ENCODE assay signal across 10 mouse cellular contexts in genomic region chr16:18588738-18589055, GRCm38 (mm10). TPM values are rescaled to one million over a fixed set of nuclear protein-coding genes. Genes with fewer than 3 reads are reported as not detected.
DNase-seq lines count a peak whose midpoint lies in the region; ATAC-seq lines count a peak whose summit lies in the region.
"Had no signal": no experiment of that assay in that cellular context is flagged by ENCODE, and none has a peak within 500 bp of the region (broad histone marks: within the 10 kb centered on the region; RNA-seq: fewer than 3 reads in every experiment).

No protein-coding gene starts in this region.

- WGBS in hindbrain, embryonic 11.5 days = 1% methylated on average over 31 of the region's 31 CpGs
- WGBS in hindbrain, embryonic 16.5 days = 4% methylated on average over 24 of the region's 31 CpGs
- WGBS in midbrain, embryonic 13.5 days = under 1% methylated on average over 31 of the region's 31 CpGs
- WGBS in midbrain, embryonic 15.5 days = 3% methylated on average over 31 of the region's 31 CpGs
- 11% methylated on average over 31 of the region's 31 CpGs for WGBS in intestine, embryonic 15.5 days
- WGBS in neural tube, embryonic 12.5 days = under 1% methylated on average over 31 of the region's 31 CpGs

- DNase-seq in hindbrain, embryonic 11.5 days (ENCODE audit: low spot score) = peak; percentile 56
- DNase-seq in left cerebral cortex, adult 11 months (ENCODE audit: low spot score) = no peak
- DNase-seq: adrenal gland, adult 8-10 months had no signal

- H3K4me3 ChIP-seq in hindbrain, embryonic 11.5 days (ENCODE audit: low read depth, low read length) = peak overlapping the region; percentile 22
- H3K4me3 ChIP-seq in hindbrain, embryonic 16.5 days (ENCODE audit: low read length) = no peak overlapping the region
- H3K4me3 ChIP-seq in midbrain, embryonic 13.5 days (replicated peaks) = no peak overlapping the region
- no peak overlapping the region for H3K4me3 ChIP-seq in midbrain, embryonic 15.5 days
- H3K4me3 ChIP-seq in intestine, embryonic 15.5 days (replicated peaks) = peak overlapping the region; percentile 22; the same call in 1 of the 2 replicates
- H3K4me3 ChIP-seq in neural tube, embryonic 12.5 days = peak overlapping the region; percentile 7; the same call in 1 of the 2 replicates

- no peak overlapping the region for H3K27ac ChIP-seq in hindbrain, embryonic 11.5 days (ENCODE audit: low read depth, low read length)
- no peak overlapping the region for H3K27ac ChIP-seq in hindbrain, embryonic 16.5 days (ENCODE audit: low read depth, low read length)
- no peak overlapping the region for H3K27ac ChIP-seq in midbrain, embryonic 13.5 days
- H3K27ac ChIP-seq in midbrain, embryonic 15.5 days = no peak overlapping the region
- no peak overlapping the region for H3K27ac ChIP-seq in intestine, embryonic 15.5 days
- no peak overlapping the region for H3K27ac ChIP-seq in neural tube, embryonic 12.5 days
- H3K27ac ChIP-seq: hindbrain, embryonic 15.5 days had no signal

- 0 out of 2 replicates have a peak overlapping the region, but pooled peaks have one; percentile 33 for H3K4me2 ChIP-seq in hindbrain, embryonic 11.5 days (replicated peaks; ENCODE audit: low read depth, low read length)
- no peak overlapping the region for H3K4me2 ChIP-seq in hindbrain, embryonic 16.5 days (ENCODE audit: low read length)
- 0 out of 2 replicates have a peak overlapping the region, but pooled peaks have one; percentile 25 for H3K4me2 ChIP-seq in midbrain, embryonic 13.5 days (replicated peaks)
- no peak overlapping the region for H3K4me2 ChIP-seq in midbrain, embryonic 15.5 days
- H3K4me2 ChIP-seq in intestine, embryonic 15.5 days (replicated peaks) = 0 out of 2 replicates have a peak overlapping the region, but pooled peaks have one; percentile 50
- peak overlapping the region; percentile 46; the same call in 1 of the 2 replicates for H3K4me2 ChIP-seq in neural tube, embryonic 12.5 days (replicated peaks)

- H3K36me3 ChIP-seq in hindbrain, embryonic 11.5 days (ENCODE audit: control insufficient read depth, insufficient read depth, low read length) = no peaks in the 10 kb centered on the region
- H3K36me3 ChIP-seq in hindbrain, embryonic 16.5 days (ENCODE audit: control insufficient read depth, insufficient read depth, low read length) = no peaks in the 10 kb centered on the region
- no peaks in the 10 kb centered on the region for H3K36me3 ChIP-seq in midbrain, embryonic 13.5 days
- no peaks in the 10 kb centered on the region for H3K36me3 ChIP-seq in midbrain, embryonic 15.5 days (replicated peaks)
- H3K36me3 ChIP-seq in intestine, embryonic 15.5 days = no peaks in the 10 kb centered on the region
- no peaks in the 10 kb centered on the region for H3K36me3 ChIP-seq in neural tube, embryonic 12.5 days
- H3K36me3 ChIP-seq: hindbrain, embryonic 15.5 days had no signal

- H3K27me3 ChIP-seq in hindbrain, embryonic 11.5 days (ENCODE audit: control insufficient read depth, insufficient read depth, low read length) = peaks cover 92% of the 10 kb centered on the region
- H3K27me3 ChIP-seq in hindbrain, embryonic 16.5 days (replicated peaks; ENCODE audit: control insufficient read depth, insufficient read depth, low read length) = peaks cover 82% of the 10 kb centered on the region
- peaks cover 97% of the 10 kb centered on the region for H3K27me3 ChIP-seq in midbrain, embryonic 13.5 days
- peaks cover 94% of the 10 kb centered on the region for H3K27me3 ChIP-seq in midbrain, embryonic 15.5 days (replicated peaks)
- H3K27me3 ChIP-seq in intestine, embryonic 15.5 days (replicated peaks) = peaks cover 94% of the 10 kb centered on the region
- peaks cover 96% of the 10 kb centered on the region for H3K27me3 ChIP-seq in neural tube, embryonic 12.5 days (replicated peaks)

- no peak overlapping the region for H3K9ac ChIP-seq in hindbrain, embryonic 11.5 days (ENCODE audit: low read depth, low read length)
- H3K9ac ChIP-seq in hindbrain, embryonic 16.5 days (ENCODE audit: low read depth, low read length) = no peak overlapping the region
- no peak overlapping the region for H3K9ac ChIP-seq in midbrain, embryonic 13.5 days (replicated peaks)
- H3K9ac ChIP-seq in midbrain, embryonic 15.5 days = no peak overlapping the region
- no peak overlapping the region for H3K9ac ChIP-seq in intestine, embryonic 15.5 days
- H3K9ac ChIP-seq in neural tube, embryonic 12.5 days = no peak overlapping the region
- H3K9ac ChIP-seq: hindbrain, embryonic 15.5 days had no signal

- no peak for ATAC-seq in hindbrain, embryonic 11.5 days (ENCODE audit: low FRiP score)
- ATAC-seq in hindbrain, embryonic 16.5 days = no peak
- ATAC-seq in midbrain, embryonic 13.5 days = no peak
- ATAC-seq in midbrain, embryonic 15.5 days (replicated peaks) = no peak
- ATAC-seq in intestine, embryonic 15.5 days = no peak
- ATAC-seq in neural tube, embryonic 12.5 days (ENCODE audit: low FRiP score, low read depth) = no peak
- no peak for ATAC-seq in activated CD4-positive, CD25-positive, alpha-beta regulatory T cell, adult 4 months

- H3K4me1 ChIP-seq in hindbrain, embryonic 11.5 days (replicated peaks; ENCODE audit: control insufficient read depth, insufficient read depth, low read length) = peaks cover 17% of the 10 kb centered on the region
- H3K4me1 ChIP-seq in hindbrain, embryonic 16.5 days (ENCODE audit: control insufficient read depth, insufficient read depth, low read depth, low read length) = peaks cover 26% of the 10 kb centered on the region
- peaks cover 44% of the 10 kb centered on the region for H3K4me1 ChIP-seq in midbrain, embryonic 13.5 days (replicated peaks)
- H3K4me1 ChIP-seq in midbrain, embryonic 15.5 days = peaks cover 38% of the 10 kb centered on the region
- H3K4me1 ChIP-seq in intestine, embryonic 15.5 days (replicated peaks) = peaks cover 47% of the 10 kb centered on the region
- H3K4me1 ChIP-seq in neural tube, embryonic 12.5 days = peaks cover 24% of the 10 kb centered on the region

- H3K9me3 ChIP-seq in hindbrain, embryonic 11.5 days (ENCODE audit: control insufficient read depth, low read length) = no peaks in the 10 kb centered on the region
- no peaks in the 10 kb centered on the region for H3K9me3 ChIP-seq in hindbrain, embryonic 16.5 days (ENCODE audit: control insufficient read depth, low read length)
- H3K9me3 ChIP-seq in midbrain, embryonic 13.5 days = no peaks in the 10 kb centered on the region
- H3K9me3 ChIP-seq in midbrain, embryonic 15.5 days = no peaks in the 10 kb centered on the region
- no peaks in the 10 kb centered on the region for H3K9me3 ChIP-seq in intestine, embryonic 15.5 days
- H3K9me3 ChIP-seq in neural tube, embryonic 12.5 days = no peaks in the 10 kb centered on the region
- H3K9me3 ChIP-seq: hindbrain, embryonic 15.5 days had no signal

RNA-seq across cellular contexts. Expression of gene Tbx1, which starts 1.8 kb away (rescaled TPM):
- polyA plus RNA-seq in hindbrain, embryonic 11.5 days (2014; fragmentation: Nextera tagmentation; extraction: Ambion mirVana) = 6.4 and 7.4 TPM in 2 replicates
- 0.89 and 0.90 TPM in 2 replicates for polyA plus RNA-seq in hindbrain, embryonic 16.5 days (2015; fragmentation: Nextera tagmentation; extraction: Ambion mirVana)
- polyA plus RNA-seq in midbrain, embryonic 13.5 days (2015; fragmentation: Nextera tagmentation; extraction: Ambion mirVana) = 0.34 and 0.71 TPM in 2 replicates
- polyA plus RNA-seq in midbrain, embryonic 15.5 days (2015; fragmentation: Nextera tagmentation; extraction: Ambion mirVana) = 0.80 and 0.98 TPM in 2 replicates
- 0.23 and 0.49 TPM in 2 replicates for polyA plus RNA-seq in intestine, embryonic 15.5 days (2015; fragmentation: Nextera tagmentation; extraction: Ambion mirVana)
- 5.5 and 7.2 TPM in 2 replicates for polyA plus RNA-seq in neural tube, embryonic 12.5 days (2016; fragmentation: Nextera tagmentation; extraction: Ambion mirVana)
- polyA plus RNA-seq in activated CD4-positive, CD25-positive, alpha-beta regulatory T cell, adult 4 months (2017; shearing (Covaris generic)) = not detected

RNA-seq across cellular contexts. Expression of gene Gp1bb, which starts 33.5 kb away (rescaled TPM):
- polyA plus RNA-seq in hindbrain, embryonic 11.5 days (2014; fragmentation: Nextera tagmentation; extraction: Ambion mirVana) = 8.9 and 9.5 TPM in 2 replicates
- 9.6 and 9.7 TPM in 2 replicates for polyA plus RNA-seq in hindbrain, embryonic 16.5 days (2015; fragmentation: Nextera tagmentation; extraction: Ambion mirVana)
- 8.2 and 10.5 TPM in 2 replicates for polyA plus RNA-seq in midbrain, embryonic 13.5 days (2015; fragmentation: Nextera tagmentation; extraction: Ambion mirVana)
- polyA plus RNA-seq in midbrain, embryonic 15.5 days (2015; fragmentation: Nextera tagmentation; extraction: Ambion mirVana) = 13.1 and 13.7 TPM in 2 replicates
- 2.2 and 2.5 TPM in 2 replicates for polyA plus RNA-seq in intestine, embryonic 15.5 days (2015; fragmentation: Nextera tagmentation; extraction: Ambion mirVana)
- 12.0 and 12.7 TPM in 2 replicates for polyA plus RNA-seq in neural tube, embryonic 12.5 days (2016; fragmentation: Nextera tagmentation; extraction: Ambion mirVana)
- polyA plus RNA-seq in activated CD4-positive, CD25-positive, alpha-beta regulatory T cell, adult 4 months (2017; shearing (Covaris generic)) = not detected

RNA-seq across cellular contexts. Expression of gene Gm49601, which starts 37.5 kb away (rescaled TPM):
- polyA plus RNA-seq in hindbrain, embryonic 11.5 days (2014; fragmentation: Nextera tagmentation; extraction: Ambion mirVana) = 3.9 and 6.0 TPM in 2 replicates
- 18.7 and 22.6 TPM in 2 replicates for polyA plus RNA-seq in hindbrain, embryonic 16.5 days (2015; fragmentation: Nextera tagmentation; extraction: Ambion mirVana)
- polyA plus RNA-seq in midbrain, embryonic 13.5 days (2015; fragmentation: Nextera tagmentation; extraction: Ambion mirVana) = 16.5 and 18.3 TPM in 2 replicates
- polyA plus RNA-seq in midbrain, embryonic 15.5 days (2015; fragmentation: Nextera tagmentation; extraction: Ambion mirVana) = 22.8 and 23.3 TPM in 2 replicates
- 3.5 and 4.3 TPM in 2 replicates for polyA plus RNA-seq in intestine, embryonic 15.5 days (2015; fragmentation: Nextera tagmentation; extraction: Ambion mirVana)
- polyA plus RNA-seq in neural tube, embryonic 12.5 days (2016; fragmentation: Nextera tagmentation; extraction: Ambion mirVana) = 11.8 and 12.1 TPM in 2 replicates
- not detected for polyA plus RNA-seq in activated CD4-positive, CD25-positive, alpha-beta regulatory T cell, adult 4 months (2017; shearing (Covaris generic))

RNA-seq across cellular contexts. Expression of gene Sept5, which starts 41.1 kb away (rescaled TPM):
- 63.4 and 64.4 TPM in 2 replicates for polyA plus RNA-seq in hindbrain, embryonic 11.5 days (2014; fragmentation: Nextera tagmentation; extraction: Ambion mirVana)
- 230 and 249 TPM in 2 replicates for polyA plus RNA-seq in hindbrain, embryonic 16.5 days (2015; fragmentation: Nextera tagmentation; extraction: Ambion mirVana)
- 149 and 151 TPM in 2 replicates for polyA plus RNA-seq in midbrain, embryonic 13.5 days (2015; fragmentation: Nextera tagmentation; extraction: Ambion mirVana)
- 223 and 229 TPM in 2 replicates for polyA plus RNA-seq in midbrain, embryonic 15.5 days (2015; fragmentation: Nextera tagmentation; extraction: Ambion mirVana)
- polyA plus RNA-seq in intestine, embryonic 15.5 days (2015; fragmentation: Nextera tagmentation; extraction: Ambion mirVana) = 39.0 and 42.7 TPM in 2 replicates
- polyA plus RNA-seq in neural tube, embryonic 12.5 days (2016; fragmentation: Nextera tagmentation; extraction: Ambion mirVana) = 117 and 125 TPM in 2 replicates
- under 1 TPM; 0.28 to 0.51 TPM for polyA plus RNA-seq in activated CD4-positive, CD25-positive, alpha-beta regulatory T cell, adult 4 months (2017; shearing (Covaris generic))

Comparison
In these comparisons a context has a peak if more than half of its experiments do, and no peak if none do; other contexts are left out.
1. H3K4me2 ChIP-seq: peak in hindbrain, embryonic 11.5 days (single experiment), midbrain, embryonic 13.5 days (single experiment), intestine, embryonic 15.5 days (single experiment) and neural tube, embryonic 12.5 days (single experiment); none in hindbrain, embryonic 16.5 days (single experiment) and midbrain, embryonic 15.5 days (single experiment).
2. H3K4me3 ChIP-seq: peak in hindbrain, embryonic 11.5 days (single experiment), intestine, embryonic 15.5 days (single experiment) and neural tube, embryonic 12.5 days (single experiment); none in hindbrain, embryonic 16.5 days (single experiment), midbrain, embryonic 13.5 days (single experiment) and midbrain, embryonic 15.5 days (single experiment).